Mouse (Mus musculus): Measurements from ENCODE around the gene Aamp.

Aamp gene

DNA sequence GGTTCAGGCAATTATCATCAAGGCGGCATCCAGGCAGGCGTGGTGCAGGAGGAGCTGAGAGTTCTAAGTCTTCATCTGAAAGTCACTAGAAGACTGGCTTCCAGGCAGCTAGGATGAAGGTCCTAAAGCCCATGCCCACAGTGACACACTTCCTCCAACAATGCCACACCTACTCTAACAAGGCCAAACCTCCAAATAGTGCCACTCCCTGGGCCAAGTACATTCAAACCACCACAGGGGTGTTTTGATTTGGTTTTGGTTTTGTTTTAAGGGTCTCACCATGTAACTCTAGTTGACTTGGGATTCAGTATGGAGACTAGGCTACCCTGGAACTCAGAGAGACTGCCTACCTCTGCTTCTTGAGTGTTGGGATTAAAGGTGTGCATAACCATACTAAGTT is 21.0 kb upstream of the Aamp start, which contains the start of gene Tmbim1:
Gene Tmbim1 (minus strand): TSS at position 101 of the 400 bp plus-strand sequence.
- Histone ChIP-seq H3K27me3 (ENCODE audit: control insufficient read depth, insufficient read depth, low read length, poor library complexity, severe bottlenecking) (peaks cover 1% of the 10 kb centered on the region; the same call in 1 of the 2 replicates), H3K36me3 (ENCODE audit: control insufficient read depth, insufficient read depth, low read length, poor library complexity, severe bottlenecking) (no peaks in the 10 kb centered on the region)
- DNase-seq (ENCODE audit: low read depth, low spot score) = no peak

DNA sequence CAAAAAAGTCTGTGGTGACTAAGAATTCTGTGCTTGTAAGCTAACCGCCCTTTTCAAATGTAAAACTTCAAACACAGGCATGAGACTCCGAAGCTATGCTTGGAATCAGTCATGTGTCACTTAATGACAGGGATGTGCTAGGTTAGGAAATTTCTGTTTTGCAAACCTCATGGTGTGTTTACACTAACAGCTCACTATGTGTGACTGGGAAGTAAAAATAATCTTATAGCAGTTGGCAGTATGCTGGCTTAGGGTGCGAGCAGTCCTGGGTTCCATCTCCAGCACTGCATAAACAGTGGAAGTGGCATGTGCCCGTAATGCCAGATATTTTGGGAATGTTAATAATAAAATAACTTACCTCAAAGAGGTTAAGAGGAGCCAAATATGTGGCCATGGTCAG is 20.4 kb upstream of the Aamp start:
- Histone ChIP-seq H3K27me3 (ENCODE audit: control insufficient read depth, insufficient read depth, low read length, poor library complexity, severe bottlenecking) (peaks cover 1% of the 10 kb centered on the region; the same call in 1 of the 2 replicates), H3K36me3 (ENCODE audit: control insufficient read depth, insufficient read depth, low read length, poor library complexity, severe bottlenecking) (no peaks in the 10 kb centered on the region)
- DNase-seq (ENCODE audit: low read depth, low spot score) = no peak

DNA sequence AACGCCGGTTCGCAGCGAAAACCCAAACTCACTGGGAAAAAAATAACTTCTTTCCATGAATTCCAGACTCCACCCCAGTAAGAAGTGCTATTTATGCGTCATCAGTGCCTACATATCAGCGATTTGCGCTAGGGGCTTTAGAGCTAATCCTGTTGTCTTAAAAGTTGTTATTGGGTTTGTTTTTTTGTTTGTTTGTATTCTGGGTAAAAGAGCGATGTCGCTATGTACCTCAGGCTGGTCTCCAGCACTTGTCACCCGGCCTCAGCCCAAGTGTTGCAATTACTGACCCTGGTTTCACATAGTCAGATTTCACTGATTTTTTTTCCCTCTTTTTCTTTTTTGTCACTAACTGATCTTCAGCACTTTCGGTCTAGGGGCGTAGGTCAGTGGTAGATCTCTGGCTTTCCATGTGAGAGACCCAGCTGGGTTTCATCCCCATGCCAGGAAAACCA is 19.8 kb upstream of the Aamp start:
- DNase-seq (ENCODE audit: low read depth, low spot score) = no peak
- H3K36me3 ChIP-seq (ENCODE audit: control insufficient read depth, insufficient read depth, low read length, poor library complexity, severe bottlenecking) = no peaks in the 10 kb centered on the region
- peaks cover 1% of the 10 kb centered on the region; the same call in 1 of the 2 replicates for H3K27me3 ChIP-seq (ENCODE audit: control insufficient read depth, insufficient read depth, low read length, poor library complexity, severe bottlenecking)

DNA sequence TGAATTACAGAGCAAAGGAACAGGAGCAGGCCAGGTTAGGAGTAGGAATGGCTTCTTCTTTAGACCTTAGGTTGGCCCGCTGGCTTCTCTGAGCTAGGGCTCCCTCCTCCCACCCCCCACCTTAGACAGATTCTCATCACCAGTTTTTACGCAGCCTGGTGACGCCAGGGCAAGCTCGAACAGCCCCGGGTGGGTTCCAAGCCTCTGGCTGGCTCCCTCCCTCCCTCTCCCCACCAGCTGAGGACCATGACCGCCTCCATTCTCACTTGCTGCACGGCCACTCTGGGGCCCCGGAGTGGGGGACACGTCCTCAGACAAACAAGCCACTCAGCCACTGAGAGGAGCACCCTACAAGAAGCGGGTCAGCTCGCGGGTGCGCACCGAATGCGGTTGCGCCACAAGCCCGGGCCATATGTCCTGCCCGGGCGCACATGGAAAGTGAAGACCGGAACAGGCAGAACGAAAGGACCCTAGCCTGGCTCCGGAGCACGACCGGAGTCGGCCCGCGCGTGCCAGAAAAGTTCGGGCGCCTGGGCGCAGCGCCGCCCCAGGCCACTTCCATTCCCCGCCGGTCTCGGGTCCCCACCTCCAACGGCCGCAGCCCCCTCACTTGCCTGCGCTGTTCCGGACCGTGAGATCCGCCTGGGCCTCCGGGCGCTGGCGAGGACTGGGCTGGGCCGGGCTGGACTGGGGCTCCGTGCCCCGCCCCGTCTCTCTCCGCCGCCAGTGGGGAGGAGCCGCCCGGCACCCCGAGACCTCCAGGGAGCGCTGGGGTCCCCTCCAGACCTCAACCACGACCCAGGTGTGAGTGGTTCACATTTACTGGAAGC is 19.2 kb upstream of the Aamp start:
- peak; percentile 34 for DNase-seq (ENCODE audit: low read depth, low spot score)
- Histone ChIP-seq H3K36me3 (ENCODE audit: control insufficient read depth, insufficient read depth, low read length, poor library complexity, severe bottlenecking) (no peaks in the 10 kb centered on the region), H3K27me3 (ENCODE audit: control insufficient read depth, insufficient read depth, low read length, poor library complexity, severe bottlenecking) (peaks cover 1% of the 10 kb centered on the region; the same call in 1 of the 2 replicates)

DNA sequence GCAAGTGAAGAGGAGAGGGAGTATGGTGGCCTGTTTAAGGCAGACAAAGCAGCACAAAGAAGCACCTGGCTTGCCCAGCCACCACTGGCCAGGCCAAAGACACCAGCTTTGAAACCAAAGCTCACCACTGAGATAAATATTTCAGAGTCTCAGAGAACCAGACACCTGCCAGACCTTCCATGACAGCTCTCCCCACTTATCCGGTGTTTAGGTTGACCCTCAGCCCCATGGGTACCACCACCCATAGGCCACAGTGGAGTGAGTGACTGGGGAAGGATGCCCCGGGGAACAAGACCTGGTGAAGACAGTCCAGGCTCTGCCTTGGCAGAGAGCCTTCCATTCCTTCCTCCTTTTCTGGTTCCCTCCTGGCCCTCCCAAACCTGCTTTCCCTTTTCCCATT is 18.3 kb upstream of the Aamp start:
- H3K36me3 ChIP-seq (ENCODE audit: control insufficient read depth, insufficient read depth, low read length, poor library complexity, severe bottlenecking) = no peaks in the 10 kb centered on the region
- no peak for DNase-seq (ENCODE audit: low read depth, low spot score)
- peaks cover 1% of the 10 kb centered on the region; the same call in 1 of the 2 replicates for H3K27me3 ChIP-seq (ENCODE audit: control insufficient read depth, insufficient read depth, low read length, poor library complexity, severe bottlenecking)

DNA sequence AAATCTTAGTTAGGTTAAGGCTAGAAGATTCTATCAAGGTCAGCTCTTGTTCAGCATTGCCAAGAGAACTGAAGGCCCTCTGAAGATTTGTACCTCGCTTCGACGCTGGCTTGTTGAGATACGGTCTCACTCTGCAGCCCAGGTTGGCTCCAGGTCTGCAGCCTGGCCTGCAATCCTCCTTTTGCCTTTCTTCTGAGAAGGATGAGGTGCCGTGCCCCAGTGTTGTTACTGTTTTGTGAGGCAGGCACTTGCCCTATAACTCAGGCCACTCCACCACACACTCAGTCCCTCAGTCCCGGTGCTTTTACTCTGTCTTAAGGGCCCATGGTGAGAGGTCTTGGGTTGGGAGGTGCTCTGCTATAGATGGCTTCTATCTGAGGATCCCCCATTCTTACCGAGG is 17.7 kb upstream of the Aamp start:
- Histone ChIP-seq H3K36me3 (ENCODE audit: control insufficient read depth, insufficient read depth, low read length, poor library complexity, severe bottlenecking) (no peaks in the 10 kb centered on the region), H3K27me3 (ENCODE audit: control insufficient read depth, insufficient read depth, low read length, poor library complexity, severe bottlenecking) (peaks cover 1% of the 10 kb centered on the region; the same call in 1 of the 2 replicates)
- no peak for DNase-seq (ENCODE audit: low read depth, low spot score)

DNA sequence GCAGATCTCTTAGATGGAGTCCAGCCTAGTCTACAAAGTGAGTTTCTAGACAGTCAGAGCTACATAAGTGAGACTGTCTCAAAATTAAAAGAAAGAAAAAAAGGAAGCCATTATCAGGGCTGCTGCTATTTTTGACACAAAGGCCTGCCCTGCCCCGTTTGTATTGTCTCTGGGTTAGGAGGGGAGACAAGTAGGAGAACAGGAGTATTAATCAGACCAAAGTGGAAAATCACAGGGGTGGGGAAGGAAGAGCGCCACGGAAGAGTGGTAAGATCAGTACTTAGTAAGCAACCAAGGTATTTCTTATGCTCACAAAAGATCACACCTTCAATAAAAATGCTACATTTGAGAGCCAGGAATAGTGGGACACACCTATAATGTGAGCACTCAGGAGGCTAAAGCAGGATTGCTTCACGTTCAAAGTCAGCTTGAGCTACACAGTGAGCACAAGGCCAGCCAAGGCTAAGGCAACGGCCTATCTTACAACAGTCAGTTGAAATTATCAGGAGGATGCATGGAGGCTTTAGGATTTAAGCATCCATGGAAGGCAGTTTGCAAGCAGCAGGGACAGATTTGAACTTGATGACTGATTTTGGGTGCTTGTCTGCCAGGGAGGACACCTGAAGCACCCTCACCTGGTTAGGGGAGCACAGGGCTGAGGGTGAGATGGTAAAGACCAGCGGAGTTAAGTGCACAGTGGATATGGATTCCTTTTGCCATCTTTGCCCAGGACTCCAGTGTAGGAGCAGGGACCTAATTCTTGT is 16.0 kb upstream of the Aamp start:
- no peak for DNase-seq (ENCODE audit: low read depth, low spot score)
- Histone ChIP-seq H3K36me3 (ENCODE audit: control insufficient read depth, insufficient read depth, low read length, poor library complexity, severe bottlenecking) (no peaks in the 10 kb centered on the region), H3K27me3 (ENCODE audit: control insufficient read depth, insufficient read depth, low read length, poor library complexity, severe bottlenecking) (peaks cover 1% of the 10 kb centered on the region; the same call in 1 of the 2 replicates)

DNA sequence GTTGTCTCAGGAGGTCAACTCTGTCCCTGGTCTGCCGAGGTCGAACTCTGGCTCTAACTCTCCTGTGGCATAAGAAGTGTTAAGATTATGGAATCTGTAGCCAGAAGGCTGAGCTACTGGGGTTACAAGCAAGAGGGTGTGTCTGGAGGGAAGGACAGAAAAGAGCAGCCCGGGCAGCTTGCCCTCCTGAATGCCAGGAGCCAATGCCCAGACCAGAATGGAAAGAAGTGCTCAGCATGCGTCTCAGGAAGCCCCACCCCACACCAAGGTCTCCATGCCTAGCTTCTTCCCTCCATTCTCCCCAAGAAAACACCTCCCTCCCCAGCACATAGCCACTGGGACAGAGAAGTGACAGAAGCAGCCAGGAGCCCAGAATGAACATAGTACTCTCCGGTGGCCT is 14.5 kb upstream of the Aamp start:
- Histone ChIP-seq H3K27me3 (ENCODE audit: control insufficient read depth, insufficient read depth, low read length, poor library complexity, severe bottlenecking) (peaks cover 1% of the 10 kb centered on the region; the same call in 1 of the 2 replicates), H3K36me3 (ENCODE audit: control insufficient read depth, insufficient read depth, low read length, poor library complexity, severe bottlenecking) (no peaks in the 10 kb centered on the region)
- no peak for DNase-seq (ENCODE audit: low read depth, low spot score)

DNA sequence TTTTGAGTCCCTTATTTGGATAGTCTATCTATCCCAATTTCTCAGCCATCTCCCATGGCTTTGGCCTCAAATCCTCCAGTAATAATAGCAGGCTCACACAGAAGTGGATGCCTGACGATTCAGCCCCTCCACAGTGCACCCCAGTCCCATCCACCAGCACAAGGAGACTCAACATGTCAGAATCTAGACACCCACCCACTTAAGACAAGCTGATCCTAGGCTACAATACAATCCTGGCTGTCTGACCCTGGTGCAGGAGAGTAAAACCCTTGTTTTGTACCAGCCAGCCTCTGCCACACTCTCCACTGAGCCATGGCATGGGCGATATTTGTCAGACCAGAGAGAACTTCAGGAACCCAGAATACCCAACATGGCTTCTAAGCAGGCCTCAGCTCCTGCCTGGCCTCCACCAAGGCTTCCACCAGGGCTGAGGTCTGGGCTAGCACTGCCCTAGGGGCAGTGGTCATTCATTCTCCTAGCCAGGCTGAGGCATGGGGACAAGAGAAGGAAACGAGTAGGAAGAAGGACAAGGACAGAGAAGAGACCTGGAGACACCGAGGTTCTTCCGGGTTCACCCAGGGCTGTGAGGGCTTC is 13.7 kb upstream of the Aamp start:
- H3K27me3 ChIP-seq (ENCODE audit: control insufficient read depth, insufficient read depth, low read length, poor library complexity, severe bottlenecking) = no peaks in the 10 kb centered on the region
- DNase-seq (ENCODE audit: low read depth, low spot score) = no peak
- H3K36me3 ChIP-seq (ENCODE audit: control insufficient read depth, insufficient read depth, low read length, poor library complexity, severe bottlenecking) = no peaks in the 10 kb centered on the region; the same call in 1 of the 2 replicates

DNA sequence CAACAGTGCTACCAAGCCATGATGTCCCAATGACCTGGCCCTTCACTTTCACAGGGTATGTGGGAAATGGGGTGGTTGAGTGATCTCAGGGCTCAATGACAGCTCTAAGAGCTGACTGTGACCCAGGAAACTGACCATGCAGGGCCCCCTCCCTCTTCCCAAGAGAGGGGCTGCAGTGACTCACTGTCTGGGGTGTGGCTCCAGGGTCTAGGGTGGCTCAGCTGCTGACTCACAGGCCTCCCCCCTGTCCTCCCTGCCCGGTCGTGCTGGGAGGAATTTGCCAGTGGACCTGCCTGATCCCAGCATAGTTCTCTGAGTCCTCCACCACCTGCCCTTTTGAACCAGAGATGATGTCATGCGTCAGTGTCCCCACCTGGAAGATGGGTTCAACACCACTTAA is 12.7 kb upstream of the Aamp start:
- Histone ChIP-seq H3K27me3 (ENCODE audit: control insufficient read depth, insufficient read depth, low read length, poor library complexity, severe bottlenecking) (no peaks in the 10 kb centered on the region), H3K36me3 (ENCODE audit: control insufficient read depth, insufficient read depth, low read length, poor library complexity, severe bottlenecking) (no peaks in the 10 kb centered on the region; the same call in 1 of the 2 replicates)
- DNase-seq (ENCODE audit: low read depth, low spot score) = no peak

DNA sequence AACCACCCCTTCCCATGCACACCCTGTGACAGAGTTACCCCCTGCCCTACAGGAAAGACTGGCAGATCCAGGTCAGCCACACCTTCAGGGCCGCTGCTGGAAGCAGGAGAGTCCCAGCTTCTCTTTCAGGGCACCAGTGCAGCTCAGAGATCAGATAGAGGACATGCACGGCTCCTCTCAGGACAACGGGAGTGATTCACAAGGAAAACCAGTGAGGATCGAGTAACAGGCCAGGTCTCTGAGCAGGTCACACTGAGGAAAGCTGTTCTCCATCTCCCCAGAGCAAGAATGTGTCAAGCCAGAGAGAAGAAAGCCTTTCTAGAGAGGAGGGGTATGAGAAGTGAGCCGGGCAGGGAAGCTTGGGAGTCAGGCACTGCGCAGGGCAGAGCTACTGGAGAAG is 11.9 kb upstream of the Aamp start:
- no peaks in the 10 kb centered on the region; the same call in 1 of the 2 replicates for H3K36me3 ChIP-seq (ENCODE audit: control insufficient read depth, insufficient read depth, low read length, poor library complexity, severe bottlenecking)
- H3K27me3 ChIP-seq (ENCODE audit: control insufficient read depth, insufficient read depth, low read length, poor library complexity, severe bottlenecking) = no peaks in the 10 kb centered on the region
- DNase-seq (ENCODE audit: low read depth, low spot score) = no peak

DNA sequence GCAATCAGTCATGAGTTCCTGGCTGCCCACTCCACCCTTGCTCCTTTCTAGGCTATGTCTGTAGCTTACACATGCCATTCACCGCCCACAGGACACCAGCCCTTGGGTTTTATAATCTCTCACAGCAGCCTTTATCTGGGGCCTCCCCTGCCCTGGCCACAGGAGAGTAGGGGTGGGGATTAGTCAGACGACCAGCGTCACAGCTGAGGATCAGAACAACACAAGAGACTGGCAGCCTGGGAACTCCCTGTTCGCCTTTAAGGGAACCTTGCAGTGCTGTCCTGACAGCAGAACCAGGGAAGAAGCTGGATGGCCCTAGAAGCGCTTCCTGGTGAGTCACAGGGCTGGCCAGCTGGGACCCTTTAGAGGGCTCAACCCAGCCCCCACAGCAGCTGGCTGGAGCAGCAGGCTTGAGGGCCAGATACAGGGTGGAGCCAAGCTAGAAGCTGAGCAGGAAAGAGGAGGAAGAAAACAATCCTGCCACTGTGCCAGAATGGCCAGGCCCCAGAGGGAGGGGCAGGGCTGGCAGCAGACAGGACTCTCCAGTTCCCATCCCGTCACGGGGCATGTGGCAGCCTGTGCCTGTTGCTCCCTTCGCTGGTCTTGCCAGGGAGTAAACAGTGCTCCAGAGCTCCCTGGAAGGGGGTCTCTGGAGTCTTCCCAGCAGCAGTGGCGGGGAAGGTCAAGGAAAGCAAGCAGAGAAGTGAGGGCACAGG is 11.1 kb upstream of the Aamp start:
- H3K36me3 ChIP-seq (ENCODE audit: control insufficient read depth, insufficient read depth, low read length, poor library complexity, severe bottlenecking) = no peaks in the 10 kb centered on the region; the same call in 1 of the 2 replicates
- H3K27me3 ChIP-seq (ENCODE audit: control insufficient read depth, insufficient read depth, low read length, poor library complexity, severe bottlenecking) = no peaks in the 10 kb centered on the region
- DNase-seq (ENCODE audit: low read depth, low spot score) = peak; percentile 19

DNA sequence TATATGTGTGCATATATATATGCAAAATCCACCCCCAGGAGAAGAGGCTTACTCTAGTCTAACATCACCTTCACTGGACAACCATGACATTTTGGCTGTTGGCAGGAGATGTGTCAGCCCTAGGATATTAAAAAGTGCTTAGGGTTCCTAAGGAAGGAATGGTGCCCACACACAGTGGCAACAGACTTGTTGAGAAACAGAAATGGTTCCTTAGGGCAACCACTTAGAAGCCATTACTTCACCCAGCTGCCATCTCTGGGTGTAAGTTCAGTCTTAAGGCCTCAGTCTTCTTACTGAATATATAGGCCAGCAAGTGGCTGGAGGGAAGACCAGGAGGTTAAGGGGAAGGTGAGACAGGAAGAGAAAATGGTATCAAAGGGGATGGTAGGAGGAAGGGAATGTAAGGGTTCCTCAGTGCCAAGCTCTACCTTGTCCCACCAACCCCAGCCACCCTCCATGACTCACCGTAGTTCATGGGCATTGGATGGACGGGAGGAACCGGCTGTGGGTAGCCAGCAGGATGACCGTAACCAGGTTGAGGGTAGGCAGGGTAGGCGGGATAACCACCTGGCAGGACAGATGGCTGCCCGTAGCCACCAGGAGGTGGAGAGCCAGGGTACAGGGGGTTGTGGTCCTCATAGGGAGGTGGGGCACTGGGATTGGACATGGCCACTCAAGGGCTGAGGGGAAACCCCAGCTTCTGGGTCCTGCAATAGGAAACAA is 10.4 kb upstream of the Aamp start:
- H3K36me3 ChIP-seq (ENCODE audit: control insufficient read depth, insufficient read depth, low read length, poor library complexity, severe bottlenecking) = peaks cover 2% of the 10 kb centered on the region; the same call in 1 of the 2 replicates
- H3K27me3 ChIP-seq (ENCODE audit: control insufficient read depth, insufficient read depth, low read length, poor library complexity, severe bottlenecking) = no peaks in the 10 kb centered on the region
- no peak for DNase-seq (ENCODE audit: low read depth, low spot score)
